Mouse (Mus musculus) lung, adult 2 months (tissue): ENCODE data around the gene Atic. TPM values are rescaled to one million over a fixed set of nuclear protein-coding genes. Genes with fewer than 3 reads are reported as not detected.
A peak's percentile ranks its signal among the peaks of the same experiment; 100 is the strongest.

Experiments
- DNase-seq: peaks from one replicate; pipeline ENCODE4 v3.0.0; 2022
- H3K4me1 ChIP-seq: fragments of 200-500 bp; 2 replicates; pipeline ENCODE4 v1.6.1; 2011; ENCODE audit warnings: low read length; ENCODE audit not compliant: control insufficient read depth, insufficient read depth
- H3K4me3 ChIP-seq: fragments of 200-500 bp; replicated peaks from 2 replicates; pipeline ENCODE3; 2011; ENCODE audit warnings: low read depth, mild to moderate bottlenecking, control low read depth, low read length; ENCODE audit errors: extremely low read depth
- CTCF ChIP-seq: fragments of 200-500 bp; IDR thresholded peaks from 2 replicates; pipeline ENCODE4 v1.5.1; 2011; ENCODE audit warnings: mild to moderate bottlenecking, low read length, control low read depth; ENCODE audit not compliant: insufficient read depth
- POLR2A ChIP-seq: fragments of 200-500 bp; IDR thresholded peaks from 2 replicates; pipeline ENCODE4 v1.6.1; 2011; ENCODE audit warnings: low read depth, mild to moderate bottlenecking, control low read depth, low read length, borderline replicate concordance; ENCODE audit errors: extremely low read depth
- WGBS: fragments of 180-500 bp; shearing (Covaris S2); methylation state at CpG from one replicate; pipeline ENCODE4 v1.1.7; 2018; 5-methylcytosine and 5-hydroxymethylcytosine counted together
- polyA plus RNA-seq: library from polyadenylated mRNA; depleted of rRNA; stranded (reverse); fragments of >200 nt; gene quantifications from 2 replicates; pipeline ENCODE4 v1.2.3, GENCODE M21; 2012; rRNA removed

Atic gene
- polyA plus RNA-seq, result 13.4 and 17.9 TPM in 2 replicates

GRCm38 (mm10) chr1:71556688-71557612 lies at the start of gene Atic:
Gene Atic, plus strand, starts transcription at chr1:71557150.
- 1% methylated on average over 55 of the region's 55 CpGs for WGBS
- peak; percentile 87 for DNase-seq
- H3K4me1 ChIP-seq, result peaks cover 2% of the 10 kb centered on the region; the same call in 1 of the 2 replicates
- peak within 1 kb of the TSS; percentile 78 for H3K4me3 ChIP-seq
- TF ChIP-seq POLR2A (peak; percentile 60; the same call in 1 of the 2 replicates), CTCF (no peak)

- TF ChIP-seq POLR2A, result no peak
- no peak for TF ChIP-seq CTCF
- DNase-seq, result no peak
- Histone ChIP-seq H3K4me1 (no peaks in the 10 kb centered on the region), H3K4me3 (no peak overlapping the region)
- WGBS, result 48% methylated on average over 9 of the region's 9 CpGs
Measured at GRCm38 (mm10) chr1:71507251-71507650, 49.7 kb upstream of the Atic start.

GRCm38 (mm10) chr1:71515041-71515440 lies 41.9 kb upstream of the Atic start:
- DNase-seq, result no peak
- TF ChIP-seq POLR2A (no peak), CTCF (no peak)
- no peaks in the 10 kb centered on the region for H3K4me1 ChIP-seq
- H3K4me3 ChIP-seq, result no peak overlapping the region
- WGBS, result 70% methylated on average over 4 of the region's 4 CpGs

GRCm38 (mm10) chr1:71528808-71529648 lies 27.9 kb upstream of the Atic start:
- 78% methylated on average over 18 of the region's 18 CpGs for WGBS
- TF ChIP-seq CTCF (no peak), POLR2A (no peak)
- H3K4me1 ChIP-seq, result no peaks in the 10 kb centered on the region

GRCm38 (mm10) chr1:71530779-71531178 lies 26.2 kb upstream of the Atic start:
- Histone ChIP-seq H3K4me3 (no peak overlapping the region), H3K4me1 (no peaks in the 10 kb centered on the region)
- TF ChIP-seq POLR2A (no peak), CTCF (no peak)
- DNase-seq, result no peak
- WGBS, result 50% methylated on average over 2 of the region's 2 CpGs

More at GRCm38 (mm10) chr1:71528808-71529648, 27.9 kb upstream of the Atic start:
- no peak for DNase-seq
- H3K4me3 ChIP-seq, result no peak overlapping the region

GRCm38 (mm10) chr1:71531653-71532052 lies 25.3 kb upstream of the Atic start:
- peak; percentile 10 for DNase-seq
- H3K4me1 ChIP-seq, result no peaks in the 10 kb centered on the region
- 26% methylated on average over 7 of the region's 7 CpGs for WGBS
- TF ChIP-seq POLR2A (no peak), CTCF (peak; percentile 62)
- no peak overlapping the region for H3K4me3 ChIP-seq

- Histone ChIP-seq H3K4me3 (no peak overlapping the region), H3K4me1 (no peaks in the 10 kb centered on the region)
- TF ChIP-seq CTCF (no peak), POLR2A (no peak)
- no peak for DNase-seq
- WGBS, result 77% methylated on average over 4 of the region's 4 CpGs
Measured at GRCm38 (mm10) chr1:71539641-71540040, 17.3 kb upstream of the Atic start.

GRCm38 (mm10) chr1:71540437-71540836 lies 16.5 kb upstream of the Atic start:
- Histone ChIP-seq H3K4me1 (no peaks in the 10 kb centered on the region), H3K4me3 (no peak overlapping the region)
- 74% methylated on average over 3 of the region's 3 CpGs for WGBS
- no peak for TF ChIP-seq CTCF
- no peak for TF ChIP-seq POLR2A
- DNase-seq, result peak; percentile 5

GRCm38 (mm10) chr1:71550626-71551195 lies 6.2 kb upstream of the Atic start:
- no peaks in the 10 kb centered on the region for H3K4me1 ChIP-seq
- no peak for TF ChIP-seq POLR2A
- TF ChIP-seq CTCF, result no peak
- WGBS, result 71% methylated on average over 10 of the region's 10 CpGs
- DNase-seq, result no peak
- no peak overlapping the region for H3K4me3 ChIP-seq
